Mouse (Mus musculus) kidney, embryonic 15.5 days (tissue): ENCODE measurements at regions not wholly inside any gene's neighbourhood (a gene's known extent, or its start where the extent isn't known, plus 50 kb on each side); places are given as distances from the start of the nearest gene placed in this dataset.

ENCODE experiments used
- ATAC-seq: fragments of 200-750 bp; cut with Nextera tagmentation; replicated peaks from 2 replicates; pipeline ENCODE4 v1.8.0; 2017; ENCODE audit warnings: moderate TSS enrichment; ENCODE audit not compliant: low FRiP score
- H3K27ac ChIP-seq: fragments of 300-500 bp; sonication (generic); 2 replicates; pipeline ENCODE4 v1.5.1; 2015; ENCODE audit warnings: mild to moderate bottlenecking, inconsistent platforms
- H3K27me3 ChIP-seq: fragments of 300-500 bp; sonication (generic); 2 replicates; pipeline ENCODE4 v1.6.1; 2015; ENCODE audit warnings: inconsistent platforms
- H3K36me3 ChIP-seq: fragments of 300-500 bp; sonication (generic); 2 replicates; pipeline ENCODE4 v1.6.1; 2015; ENCODE audit warnings: inconsistent platforms
- H3K4me1 ChIP-seq: fragments of 300-500 bp; sonication (generic); 2 replicates; pipeline ENCODE4 v1.6.1; 2015; ENCODE audit warnings: inconsistent platforms
- H3K4me2 ChIP-seq: fragments of 300-500 bp; sonication (generic); 2 replicates; pipeline ENCODE4 v1.6.1; 2015; ENCODE audit warnings: moderate library complexity, mild to moderate bottlenecking, inconsistent platforms
- H3K4me3 ChIP-seq: fragments of 300-500 bp; sonication (generic); replicated peaks from 2 replicates; pipeline ENCODE4 v1.5.1; 2015; ENCODE audit warnings: mild to moderate bottlenecking, inconsistent platforms
- H3K9ac ChIP-seq: fragments of 300-500 bp; sonication (generic); 2 replicates; pipeline ENCODE4 v1.6.1; 2015; ENCODE audit warnings: mild to moderate bottlenecking, inconsistent platforms
- H3K9me3 ChIP-seq: fragments of 300-500 bp; sonication (generic); replicated peaks from 2 replicates; pipeline ENCODE4 v1.6.1; 2016; ENCODE audit warnings: inconsistent platforms
- WGBS: fragments of 180-500 bp; shearing (Covaris S2); methylation state at CpG from one replicate; pipeline ENCODE4 v1.1.7; 2015; ENCODE audit warnings: mixed read lengths; 5-methylcytosine and 5-hydroxymethylcytosine counted together

DNA sequence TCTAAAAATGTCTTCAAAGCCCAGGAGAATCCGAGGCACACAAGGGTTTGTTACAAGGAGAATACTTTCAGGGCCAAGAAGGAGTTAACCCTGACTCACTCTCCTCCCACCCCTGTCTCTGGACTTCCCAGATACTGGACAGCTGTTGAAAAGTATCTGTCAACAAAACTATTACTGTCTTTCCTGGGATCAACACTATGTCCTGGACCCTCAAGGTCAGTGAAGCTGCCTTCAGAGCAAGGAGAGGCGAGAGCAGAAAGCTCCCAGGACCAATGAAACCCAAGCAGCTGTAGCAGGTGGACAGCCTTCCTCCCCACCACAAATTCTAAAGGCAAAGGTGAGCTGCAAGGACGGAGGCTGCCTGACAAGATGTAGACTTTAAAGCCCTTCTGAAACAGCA, 70.1 kb upstream of the Spag17 start:
- Histone ChIP-seq H3K9me3 (no peaks in the 10 kb centered on the region), H3K4me1 (peaks cover 17% of the 10 kb centered on the region), H3K4me3 (no peak overlapping the region), H3K36me3 (no peaks in the 10 kb centered on the region), H3K27ac (no peak overlapping the region; the same call in 1 of the 2 replicates), H3K27me3 (no peaks in the 10 kb centered on the region), H3K4me2 (no peak overlapping the region), H3K9ac (no peak overlapping the region)
- WGBS, result 28% methylated on average over 3 of the region's 3 CpGs
- peak; percentile 28; the same call in 1 of the 2 replicates for ATAC-seq

DNA sequence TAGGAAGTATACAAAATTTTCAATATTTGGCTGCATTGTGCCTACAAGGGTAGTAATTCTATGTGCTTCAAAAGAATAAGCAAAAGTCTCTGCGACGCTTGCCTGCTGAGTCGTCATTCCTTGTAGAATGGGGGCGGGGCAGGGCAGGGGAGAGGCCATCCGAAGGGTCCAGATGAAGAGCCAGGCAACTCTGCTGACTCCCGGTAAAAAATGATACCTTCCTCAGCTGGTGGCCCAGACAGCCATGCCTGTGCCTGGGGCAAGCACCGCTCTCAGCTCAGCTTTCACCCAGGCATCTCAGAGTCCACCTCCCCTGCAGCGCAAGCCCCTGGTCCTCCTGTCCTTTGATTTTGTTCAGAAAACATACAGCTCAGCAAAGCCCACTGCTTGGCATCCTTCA, 67.2 kb upstream of the Spag17 start:
- Histone ChIP-seq H3K27me3 (no peaks in the 10 kb centered on the region), H3K27ac (no peak overlapping the region), H3K4me3 (no peak overlapping the region), H3K4me1 (peaks cover 9% of the 10 kb centered on the region), H3K4me2 (peak overlapping the region; percentile 36), H3K9ac (no peak overlapping the region), H3K9me3 (no peaks in the 10 kb centered on the region), H3K36me3 (no peaks in the 10 kb centered on the region)
- WGBS, result 24% methylated on average over 8 of the region's 8 CpGs
- peak; percentile 82 for ATAC-seq

DNA sequence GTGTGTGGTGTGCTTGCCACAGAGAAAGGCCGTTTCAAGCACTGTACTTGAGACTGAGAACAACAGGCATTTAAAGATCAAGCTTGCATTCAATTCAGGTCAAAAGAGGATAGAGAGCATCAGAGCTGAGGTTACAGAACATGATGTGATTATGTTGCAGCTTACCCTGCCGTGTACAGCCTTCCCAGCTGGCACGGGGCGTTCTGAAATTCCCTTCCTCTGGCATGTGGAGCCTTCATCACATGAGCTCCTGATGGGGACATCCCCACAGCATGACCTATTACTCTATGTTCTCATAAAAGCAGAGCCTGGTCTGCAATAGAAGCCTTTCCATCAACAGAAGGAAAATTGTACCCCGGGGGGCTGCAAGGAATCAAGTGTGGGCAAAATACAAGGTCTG, 62.5 kb upstream of the Spag17 start:
- Histone ChIP-seq H3K9ac (no peak overlapping the region), H3K27me3 (no peaks in the 10 kb centered on the region), H3K9me3 (no peaks in the 10 kb centered on the region), H3K27ac (no peak overlapping the region), H3K4me3 (no peak overlapping the region), H3K36me3 (no peaks in the 10 kb centered on the region), H3K4me2 (no peak overlapping the region), H3K4me1 (peaks cover 6% of the 10 kb centered on the region)
- ATAC-seq, result no peak
- 87% methylated on average over 5 of the region's 5 CpGs for WGBS

DNA sequence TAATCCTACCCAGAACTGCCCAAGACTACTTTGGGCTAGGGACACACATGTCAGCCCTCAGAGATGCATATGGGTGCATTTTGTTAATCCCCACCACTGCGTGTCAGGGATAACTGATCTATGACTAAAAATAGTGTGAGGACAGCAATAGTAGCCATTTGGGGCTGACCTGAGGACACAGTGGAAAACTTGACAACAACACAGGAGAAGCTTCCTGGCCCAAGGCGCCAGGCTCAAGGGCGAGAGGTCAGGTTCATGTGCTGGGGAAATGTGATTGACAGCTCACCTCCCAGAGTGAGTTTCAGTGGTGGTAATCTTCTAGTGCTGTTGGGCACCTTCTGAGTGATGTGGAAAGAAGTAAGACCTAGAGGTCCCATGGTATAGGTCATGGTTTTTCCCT, 62.0 kb upstream of the Spag17 start:
- Histone ChIP-seq H3K27me3 (no peaks in the 10 kb centered on the region), H3K36me3 (no peaks in the 10 kb centered on the region), H3K4me1 (peaks cover 1% of the 10 kb centered on the region), H3K4me3 (no peak overlapping the region), H3K9ac (no peak overlapping the region), H3K4me2 (no peak overlapping the region), H3K27ac (no peak overlapping the region), H3K9me3 (no peaks in the 10 kb centered on the region)
- WGBS, result 82% methylated on average over 3 of the region's 3 CpGs
- ATAC-seq, result no peak
